Mouse (Mus musculus): ENCODE measurements around the gene Fyn. TPM values are rescaled to one million over a fixed set of nuclear protein-coding genes. Genes with fewer than 3 reads are reported as not detected.

The Fyn gene
- total RNA-seq, 2 experiments from 2014 or later: 116 to 117 TPM

DNA sequence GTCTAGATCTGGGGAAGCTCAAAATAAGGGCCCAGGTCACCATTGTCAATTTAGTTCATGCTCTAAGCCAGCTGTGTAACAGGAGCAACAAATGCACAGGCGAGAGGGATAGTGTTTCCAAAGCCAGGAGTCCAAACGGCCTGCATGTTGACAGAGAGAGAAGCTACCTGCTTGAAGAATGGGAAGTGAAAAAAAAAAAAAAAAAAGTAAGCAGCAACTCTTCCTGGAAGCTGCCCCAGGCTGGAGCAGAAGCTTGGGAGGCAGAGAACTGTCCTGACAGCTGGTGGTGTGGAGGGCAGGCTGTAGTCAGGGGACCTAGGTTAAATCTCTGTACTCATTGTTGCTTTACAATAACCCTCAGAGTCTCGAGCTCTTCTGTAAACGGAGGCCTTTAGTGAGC, 86.7 kb downstream of the Fyn start:
- Histone ChIP-seq H3K27ac (no peak overlapping the region), H3K4me3 (no peak overlapping the region)
- intact Hi-C loops (cut with DNase I): no loop called here
- DNase-seq (ENCODE audit: extremely low spot score in 1 of 2, low spot score in 2 of 2): no peak
- TF ChIP-seq CTCF (IDR thresholded peaks at IDR 0.05): no peak

DNA sequence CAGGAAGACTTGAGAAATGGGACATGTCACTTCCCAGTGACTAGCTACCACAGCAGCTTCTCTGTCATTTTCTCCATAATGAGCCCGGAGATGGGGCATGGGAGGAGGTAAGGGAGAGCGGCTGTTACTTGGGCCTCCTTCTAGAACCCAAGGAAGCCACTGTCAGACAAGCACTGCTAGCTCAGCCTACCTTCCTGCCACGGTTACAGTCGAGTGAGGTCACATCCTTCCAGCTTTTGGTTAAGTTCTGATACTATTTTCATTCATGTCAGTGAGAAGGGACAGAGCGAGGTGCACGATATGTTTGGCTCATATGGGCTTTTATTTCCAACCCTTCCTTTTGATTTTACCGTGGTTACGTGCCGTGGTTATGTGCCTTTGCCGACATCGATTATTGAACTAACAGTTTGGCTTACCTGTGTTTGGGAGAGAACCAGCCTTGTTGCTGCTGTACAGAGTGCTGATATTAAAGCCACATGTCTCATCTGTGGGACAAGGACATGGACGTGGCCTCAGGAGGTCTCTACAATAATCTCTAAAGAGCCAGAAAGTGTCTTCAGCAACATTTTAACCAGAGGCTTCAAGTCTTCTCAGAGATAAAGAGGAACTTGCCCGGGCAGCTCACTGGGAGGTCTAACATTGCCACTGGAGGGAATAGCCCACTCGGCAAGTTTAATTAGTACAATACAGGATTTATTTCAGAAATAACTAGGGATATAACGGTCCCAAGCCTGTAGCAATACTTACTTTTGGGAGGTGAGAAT, 87.4 kb downstream of the Fyn start:
- no peak overlapping the region for H3K27ac ChIP-seq
- no peak for DNase-seq (ENCODE audit: extremely low spot score in 1 of 2, low spot score in 2 of 2)
- intact Hi-C loops (cut with DNase I): no loop called here
- TF ChIP-seq CTCF (IDR thresholded peaks at IDR 0.05): no peak
- H3K4me3 ChIP-seq: no peak overlapping the region

DNA sequence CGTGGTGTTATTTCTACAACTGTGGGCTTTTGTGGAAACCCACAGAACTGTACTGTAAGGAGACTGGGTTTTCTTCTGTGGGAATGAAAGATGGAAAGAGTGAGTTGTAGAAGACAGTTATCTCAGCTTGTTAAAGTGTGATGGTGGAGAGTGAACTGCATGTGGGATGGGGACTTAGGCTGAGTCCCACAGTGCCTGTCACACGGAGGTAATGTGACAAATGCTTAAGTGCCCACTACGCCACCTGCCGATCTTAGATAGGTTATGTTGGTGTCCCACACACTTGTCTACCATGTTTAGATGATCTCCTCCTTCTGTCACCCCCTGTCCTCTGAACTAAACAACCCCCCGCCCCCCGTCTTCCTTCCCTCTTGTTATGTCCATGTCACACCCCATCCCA, 88.1 kb downstream of the Fyn start:
- intact Hi-C loops (cut with DNase I): no loop called here
- TF ChIP-seq CTCF (IDR thresholded peaks at IDR 0.05): no peak

GRCm38 (mm10) chr10:39457281-39457680, 88.6 kb downstream of the Fyn start:
- no peak for TF ChIP-seq CTCF (IDR thresholded peaks at IDR 0.05)
- no peak overlapping the region for H3K4me3 ChIP-seq
- no peak overlapping the region; the same call in 1 of the 2 replicates for H3K27ac ChIP-seq
- peak in 1 of 2 experiments; percentile 39 for DNase-seq (ENCODE audit: extremely low spot score in 1 of 2, low spot score in 2 of 2)
- intact Hi-C loops (cut with DNase I): no loop called here

More for the DNA sequence above, 88.1 kb downstream of the Fyn start:
- no peak overlapping the region for H3K27ac ChIP-seq
- no peak overlapping the region for H3K4me3 ChIP-seq
- no peak for DNase-seq (ENCODE audit: extremely low spot score in 1 of 2, low spot score in 2 of 2)

DNA sequence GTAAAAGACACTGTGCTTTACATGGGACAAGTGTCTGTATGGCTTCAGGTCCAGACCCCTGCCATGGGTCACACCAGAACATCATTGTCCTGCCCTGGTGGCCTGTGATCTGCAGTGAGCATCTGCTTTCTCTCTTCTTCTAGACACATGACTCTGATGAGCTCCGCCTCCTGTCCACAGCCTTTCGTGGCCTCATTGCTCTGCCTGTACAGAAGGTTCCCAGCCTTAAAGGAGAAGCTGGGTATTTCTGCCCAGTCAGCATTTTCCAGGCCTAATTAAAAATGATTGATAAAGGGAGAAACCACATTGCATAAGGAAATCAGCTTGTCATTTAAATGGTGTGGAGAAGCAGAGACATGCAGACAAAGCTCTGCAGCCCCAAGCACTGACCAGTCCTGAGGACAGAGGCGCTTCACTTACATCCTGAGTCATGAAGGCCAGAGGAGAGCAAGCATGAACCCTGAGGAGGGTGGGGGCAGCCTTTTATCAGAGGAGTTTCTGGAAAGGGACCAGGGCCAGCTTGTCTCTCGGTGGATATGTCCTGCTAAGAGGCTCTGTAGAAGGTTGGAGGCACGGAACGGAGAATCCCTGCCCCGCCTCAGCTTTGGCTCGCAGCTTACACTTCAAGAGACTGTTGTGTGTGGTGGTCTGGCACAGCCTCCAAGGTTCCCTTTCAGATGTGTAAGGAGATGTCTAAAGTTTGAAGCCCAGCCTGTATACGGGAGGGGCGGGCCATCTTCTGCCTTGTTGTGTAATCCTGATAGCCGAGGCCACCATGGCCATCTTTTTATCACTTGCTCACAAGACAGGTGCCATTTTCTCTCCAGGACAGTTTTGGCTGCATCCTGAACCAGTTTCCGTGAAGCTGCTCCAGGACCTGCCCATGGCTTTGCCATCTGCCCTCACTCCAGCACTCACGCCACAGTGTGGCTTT, 90.4 kb downstream of the Fyn start:
- intact Hi-C loops (cut with DNase I): no loop called here
- TF ChIP-seq CTCF (IDR thresholded peaks at IDR 0.05): no peak
- H3K4me3 ChIP-seq: no peak overlapping the region
- no peak overlapping the region for H3K27ac ChIP-seq
- no peak for DNase-seq (ENCODE audit: extremely low spot score in 1 of 2, low spot score in 2 of 2)

DNA sequence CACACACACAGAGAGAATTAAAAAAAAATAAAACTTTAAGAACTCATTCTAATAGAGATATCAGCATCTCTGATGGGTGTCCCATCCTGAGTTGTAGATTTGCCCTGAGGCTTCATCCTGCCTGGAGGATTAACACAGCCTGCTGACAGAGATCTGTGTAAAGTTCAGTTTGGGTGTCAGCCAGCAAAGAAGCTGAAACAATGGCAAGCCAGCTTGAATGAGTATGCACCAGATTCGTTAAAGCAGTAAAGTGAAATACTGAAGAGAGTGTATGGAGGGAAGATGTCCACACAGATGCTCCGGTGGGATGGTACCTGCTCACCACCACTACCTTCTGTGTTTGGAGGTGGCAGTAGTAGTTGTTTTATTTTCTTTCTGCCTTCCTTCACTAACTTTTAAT, 92.0 kb downstream of the Fyn start:
- intact Hi-C loops (cut with DNase I): no loop called here
- DNase-seq (ENCODE audit: extremely low spot score in 1 of 2, low spot score in 2 of 2): no peak
- TF ChIP-seq CTCF (IDR thresholded peaks at IDR 0.05): no peak
- H3K4me3 ChIP-seq: no peak overlapping the region
- H3K27ac ChIP-seq: no peak overlapping the region

DNA sequence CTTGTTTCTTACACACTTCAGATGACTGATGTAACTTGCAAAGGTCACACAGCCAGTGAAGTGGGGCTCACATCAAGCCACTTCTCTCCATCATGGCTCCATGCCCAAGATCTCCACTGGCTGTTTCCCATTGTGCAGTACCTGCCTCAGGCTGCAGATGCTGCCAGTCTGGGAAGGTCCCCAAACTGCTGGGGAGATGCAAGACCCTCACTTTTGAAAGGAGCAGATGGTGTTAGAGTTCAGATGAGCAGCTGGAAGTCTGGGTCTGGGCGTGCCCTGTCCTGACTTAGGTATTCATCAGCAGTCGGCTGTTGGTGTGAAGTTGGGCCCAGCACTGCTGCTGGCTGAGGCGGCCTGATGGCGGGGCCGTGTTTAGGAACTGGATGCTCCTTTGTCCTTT, 93.3 kb downstream of the Fyn start:
- no peak overlapping the region for H3K27ac ChIP-seq
- no peak for TF ChIP-seq CTCF (IDR thresholded peaks at IDR 0.05)
- no peak for DNase-seq (ENCODE audit: extremely low spot score in 1 of 2, low spot score in 2 of 2)
- no peak overlapping the region for H3K4me3 ChIP-seq
- intact Hi-C loops (cut with DNase I): no loop called here

GRCm38 (mm10) chr10:39462711-39463110, 94.1 kb downstream of the Fyn start:
- H3K4me3 ChIP-seq: no peak overlapping the region

GRCm38 (mm10) chr10:39464383-39464782, 95.7 kb downstream of the Fyn start:
- intact Hi-C loops (cut with DNase I): no loop called here
- DNase-seq (ENCODE audit: extremely low spot score in 1 of 2, low spot score in 2 of 2): no peak
- Histone ChIP-seq H3K4me3 (no peak overlapping the region), H3K27ac (no peak overlapping the region)
- no peak for TF ChIP-seq CTCF (IDR thresholded peaks at IDR 0.05)

More at GRCm38 (mm10) chr10:39462711-39463110, 94.1 kb downstream of the Fyn start:
- intact Hi-C loops (cut with DNase I): no loop called here
- TF ChIP-seq CTCF (IDR thresholded peaks at IDR 0.05): no peak; the same call in 1 of the 2 replicates
- DNase-seq (ENCODE audit: extremely low spot score in 1 of 2, low spot score in 2 of 2): no peak
- no peak overlapping the region for H3K27ac ChIP-seq

DNA sequence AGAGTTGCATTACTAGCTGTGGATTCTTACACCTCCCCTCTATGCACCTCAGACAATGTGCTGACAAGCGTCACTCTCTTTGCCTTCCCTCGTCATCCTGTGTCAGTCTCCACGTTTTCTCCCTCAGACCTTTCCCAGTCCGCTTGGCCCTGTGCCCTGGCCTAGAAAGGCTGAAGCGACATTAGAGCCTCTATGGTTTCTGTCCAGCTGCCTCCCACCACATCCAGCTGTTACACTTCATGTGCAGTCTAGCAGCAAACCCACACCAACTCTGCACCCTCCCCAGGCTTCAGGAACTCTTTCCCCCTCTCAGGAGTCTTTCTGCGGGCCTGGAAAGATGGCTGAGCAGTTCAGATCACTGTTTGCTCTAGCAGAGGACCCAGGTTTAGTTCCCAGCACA, 98.7 kb downstream of the Fyn start:
- H3K4me3 ChIP-seq: no peak overlapping the region
- no peak for DNase-seq (ENCODE audit: extremely low spot score in 1 of 2, low spot score in 2 of 2)
- H3K27ac ChIP-seq: no peak overlapping the region
- intact Hi-C loops (cut with DNase I): no loop called here
- TF ChIP-seq CTCF (IDR thresholded peaks at IDR 0.05): no peak

DNA sequence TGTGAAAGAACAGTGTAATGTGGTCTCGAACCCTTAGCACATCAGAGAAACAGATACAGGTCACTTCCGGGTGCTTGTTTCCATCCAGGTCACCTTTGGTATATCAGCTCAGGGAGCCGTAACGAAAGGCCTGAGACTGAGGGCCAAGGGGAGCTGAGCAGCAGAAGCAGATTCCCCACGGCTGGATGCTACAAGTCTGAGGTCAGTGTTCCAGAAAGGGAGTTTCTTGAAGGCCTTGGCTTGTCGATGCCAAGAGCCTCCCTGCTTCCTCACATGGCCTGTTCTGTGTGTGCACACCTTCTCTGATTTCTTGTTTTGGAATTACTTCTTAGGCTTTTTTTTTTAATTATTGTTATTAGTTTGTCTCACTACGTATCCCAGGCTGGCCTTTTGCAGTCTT, 99.2 kb downstream of the Fyn start:
- Histone ChIP-seq H3K27ac (no peak overlapping the region), H3K4me3 (no peak overlapping the region)
- TF ChIP-seq CTCF (IDR thresholded peaks at IDR 0.05): no peak
- DNase-seq (ENCODE audit: extremely low spot score in 1 of 2, low spot score in 2 of 2): no peak
- intact Hi-C loops (cut with DNase I): no loop called here

- intact Hi-C loops (cut with DNase I): no loop called here
- DNase-seq (ENCODE audit: extremely low spot score in 1 of 2, low spot score in 2 of 2): no peak
- Histone ChIP-seq H3K27ac (no peak overlapping the region), H3K4me3 (no peak overlapping the region)
- TF ChIP-seq CTCF (IDR thresholded peaks at IDR 0.05): no peak
These were observed 99.9 kb downstream of the Fyn start for GRCm38 (mm10) chr10:39468576-39468975.

Data from left cerebral cortex, adult 2 months (tissue).